In genomic region chr10:60212589-60213379, GRCm38 (mm10) we compare ENCODE assay signal across 9 mouse cellular contexts. TPM values are rescaled to one million over a fixed set of nuclear protein-coding genes. Genes with fewer than 3 reads are reported as not detected.
DNase-seq lines count a peak whose midpoint lies in the region; ATAC-seq lines count a peak whose summit lies in the region.
"Had no signal": no experiment of that assay in that cellular context is flagged by ENCODE, and none has a peak within 500 bp of the region (broad histone marks: within the 10 kb centered on the region; RNA-seq: fewer than 3 reads in every experiment).

No protein-coding gene starts in this region.

- WGBS in kidney, embryonic 15.5 days = 35% methylated on average over 11 of the region's 11 CpGs
- 35% methylated on average over 11 of the region's 11 CpGs for WGBS in stomach, embryonic 15.5 days

- DNase-seq in heart, adult 8-10 months (ENCODE audit: low spot score) = peak; percentile 19
- no peak for DNase-seq in heart, postnatal 36 days
- peak; percentile 44 for DNase-seq in right cerebral cortex, postnatal 25 days
- no peak for DNase-seq in right cerebral cortex, postnatal 4 days
- no peak for DNase-seq in ovary, postnatal 14 days (ENCODE audit: low spot score)
- no peak for DNase-seq in ovary, adult 18-20 months (ENCODE audit: low spot score)

- no peaks in the 10 kb centered on the region for H3K9me3 ChIP-seq in kidney, embryonic 15.5 days (replicated peaks)
- no peaks in the 10 kb centered on the region for H3K9me3 ChIP-seq in stomach, embryonic 15.5 days
- H3K9me3 ChIP-seq: liver, embryonic 12.5 days had no signal

- peaks cover 49% of the 10 kb centered on the region for H3K4me1 ChIP-seq in kidney, embryonic 15.5 days
- H3K4me1 ChIP-seq in stomach, embryonic 15.5 days = peaks cover 31% of the 10 kb centered on the region
- H3K4me1 ChIP-seq: liver, embryonic 12.5 days had no signal

- peak overlapping the region; percentile 70 for H3K27ac ChIP-seq in kidney, embryonic 15.5 days
- peak overlapping the region; percentile 72 for H3K27ac ChIP-seq in stomach, embryonic 15.5 days
- H3K27ac ChIP-seq: liver, embryonic 12.5 days had no signal

- no peak overlapping the region for H3K9ac ChIP-seq in kidney, embryonic 15.5 days
- no peak overlapping the region for H3K9ac ChIP-seq in stomach, embryonic 15.5 days
- H3K9ac ChIP-seq: liver, embryonic 12.5 days had no signal

- no peak overlapping the region for H3K4me3 ChIP-seq in kidney, embryonic 15.5 days (replicated peaks)
- H3K4me3 ChIP-seq in stomach, embryonic 15.5 days (replicated peaks) = no peak overlapping the region
- H3K4me3 ChIP-seq: liver, embryonic 12.5 days had no signal

- H3K27me3 ChIP-seq in kidney, embryonic 15.5 days = 0 out of 2 replicates have a peak, but pooled peaks cover 4% of the 10 kb centered on the region
- H3K27me3 ChIP-seq in stomach, embryonic 15.5 days (replicated peaks) = no peaks in the 10 kb centered on the region

- peak overlapping the region; percentile 23; the same call in 1 of the 2 replicates for H3K4me2 ChIP-seq in kidney, embryonic 15.5 days
- H3K4me2 ChIP-seq in stomach, embryonic 15.5 days = 0 out of 2 replicates have a peak overlapping the region, but pooled peaks have one; percentile 11
- H3K4me2 ChIP-seq: liver, embryonic 12.5 days had no signal

- no peaks in the 10 kb centered on the region for H3K36me3 ChIP-seq in kidney, embryonic 15.5 days
- no peaks in the 10 kb centered on the region for H3K36me3 ChIP-seq in stomach, embryonic 15.5 days
- H3K36me3 ChIP-seq: liver, embryonic 12.5 days had no signal

- intact Hi-C loops in heart, postnatal 36 days (cut with DNase I) = no loop called here

- ATAC-seq in kidney, embryonic 15.5 days (replicated peaks; ENCODE audit: low FRiP score) = 0 out of 2 replicates have a peak, but pooled peaks have one; percentile 30
- ATAC-seq in stomach, embryonic 15.5 days (ENCODE audit: insufficient read depth, low FRiP score, low read depth) = peak; percentile 29; the same call in 1 of the 2 replicates
- ATAC-seq: liver, embryonic 12.5 days had no signal

RNA-seq across cellular contexts. Expression of gene Chst3, which starts 6.3 kb away (rescaled TPM):
- 1 to 10 TPM in 1 of 4 experiments, under 1 TPM in 3; 0.65 to 1.2 (median 0.80) TPM for total RNA-seq in heart, adult 8-10 months (2022)
- 1 to 10 TPM; 1.0 to 1.1 TPM for total RNA-seq in heart, postnatal 36 days (2021)
- polyA plus RNA-seq in kidney, embryonic 15.5 days (2015; fragmentation: Nextera tagmentation; extraction: Ambion mirVana) = 1.6 and 2.0 TPM in 2 replicates
- polyA plus RNA-seq in stomach, embryonic 15.5 days (2015; fragmentation: Nextera tagmentation; extraction: Ambion mirVana) = 2.2 and 2.3 TPM in 2 replicates

Comparison
In these comparisons a context has a peak if more than half of its experiments do, and no peak if none do; other contexts are left out.
1. DNase-seq: peak in heart, adult 8-10 months (single experiment) and right cerebral cortex, postnatal 25 days (single experiment); none in heart, postnatal 36 days (0 of 2), right cerebral cortex, postnatal 4 days (single experiment), ovary, postnatal 14 days (single experiment) and ovary, adult 18-20 months (single experiment).